Mouse (Mus musculus): Measurements from ENCODE around the gene Prc1.

- TF ChIP-seq CTCF (IDR thresholded peaks at IDR 0.05; ENCODE audit: control insufficient read depth, insufficient read depth, insufficient replicate concordance, low read depth, low read length), result no peak
- no peak for TF ChIP-seq POLR2A (IDR thresholded peaks at IDR 0.05; ENCODE audit: control insufficient read depth, low read depth, low read length)
Measured at GRCm38 (mm10) chr7:80283226-80283918, 10.9 kb upstream of the Prc1 start.

Measured in testis, adult 2 months (tissue).